Mouse (Mus musculus): Measurements from ENCODE around the gene Mrps18c. TPM values are rescaled to one million over a fixed set of nuclear protein-coding genes. Genes with fewer than 3 reads are reported as not detected.

The Mrps18c gene
- polyA plus RNA-seq, 1 experiment from 2014 or later = 217 TPM

- 73% methylated on average over 7 of the region's 7 CpGs for WGBS
- no peaks in the 10 kb centered on the region for H3K4me1 ChIP-seq (replicated peaks; ENCODE audit: insufficient read depth, low read length)
- H3K4me2 ChIP-seq (ENCODE audit: low read length) = no peak overlapping the region
- ATAC-seq (replicated peaks; ENCODE audit: low FRiP score, low read depth) (no peak), DNase-seq (ENCODE audit: low spot score) (no peak)
- no peak overlapping the region for H3K9ac ChIP-seq (ENCODE audit: low read depth, low read length)
- TF ChIP-seq CTCF (IDR thresholded peaks at IDR 0.05; ENCODE audit: low read depth) = no peak
- no peaks in the 10 kb centered on the region for H3K27me3 ChIP-seq (ENCODE audit: insufficient read depth, low read length)
- no peak overlapping the region for H3K4me3 ChIP-seq (replicated peaks; ENCODE audit: low read depth, low read length)
- no peaks in the 10 kb centered on the region for H3K36me3 ChIP-seq (ENCODE audit: insufficient read depth, low read length)
- H3K27ac ChIP-seq = no peak overlapping the region
- H3K9me3 ChIP-seq (replicated peaks; ENCODE audit: low read length) = no peaks in the 10 kb centered on the region
Observed at GRCm38 (mm10) chr5:100822826-100823225, 24.4 kb downstream of the Mrps18c start.

DNA sequence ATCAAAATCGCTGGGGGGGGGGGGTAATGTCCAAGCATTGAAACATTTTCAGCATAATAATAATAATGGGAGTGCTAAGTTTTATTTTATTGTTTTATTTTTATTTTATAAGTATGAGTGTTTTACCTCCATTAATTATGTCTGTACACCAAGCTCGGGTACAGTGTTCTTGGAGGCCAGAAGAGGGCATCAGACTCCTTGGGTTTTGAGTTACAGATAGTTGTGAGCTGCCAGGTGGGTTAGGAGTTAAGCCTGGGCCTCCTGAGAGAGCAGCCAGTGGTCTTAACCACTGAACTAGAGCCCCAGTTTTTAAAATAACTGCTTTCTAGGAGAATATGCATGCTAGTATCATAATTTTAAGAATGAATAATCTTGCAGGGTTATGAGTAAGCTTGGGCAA, 27.5 kb downstream of the Mrps18c start:
- H3K27me3 ChIP-seq (ENCODE audit: insufficient read depth, low read length) = no peaks in the 10 kb centered on the region
- no peak overlapping the region for H3K27ac ChIP-seq
- 11% methylated on average over 2 of the region's 2 CpGs for WGBS
- no peak overlapping the region for H3K4me2 ChIP-seq (ENCODE audit: low read length)
- H3K4me1 ChIP-seq (replicated peaks; ENCODE audit: insufficient read depth, low read length) = no peaks in the 10 kb centered on the region
- no peaks in the 10 kb centered on the region for H3K36me3 ChIP-seq (ENCODE audit: insufficient read depth, low read length)
- no peak overlapping the region for H3K4me3 ChIP-seq (replicated peaks; ENCODE audit: low read depth, low read length)
- H3K9me3 ChIP-seq (replicated peaks; ENCODE audit: low read length) = no peaks in the 10 kb centered on the region
- DNase-seq (ENCODE audit: low spot score) (peak; percentile 69), ATAC-seq (replicated peaks; ENCODE audit: low FRiP score, low read depth) (no peak)
- H3K9ac ChIP-seq (ENCODE audit: low read depth, low read length) = no peak overlapping the region
- TF ChIP-seq CTCF (IDR thresholded peaks at IDR 0.05; ENCODE audit: low read depth) = peak; percentile 67

- Histone ChIP-seq H3K27ac (no peak overlapping the region), H3K4me1 (replicated peaks; ENCODE audit: insufficient read depth, low read length) (no peaks in the 10 kb centered on the region), H3K27me3 (ENCODE audit: insufficient read depth, low read length) (no peaks in the 10 kb centered on the region), H3K36me3 (ENCODE audit: insufficient read depth, low read length) (no peaks in the 10 kb centered on the region), H3K9me3 (replicated peaks; ENCODE audit: low read length) (no peaks in the 10 kb centered on the region), H3K4me2 (ENCODE audit: low read length) (no peak overlapping the region), H3K9ac (ENCODE audit: low read depth, low read length) (no peak overlapping the region), H3K4me3 (replicated peaks; ENCODE audit: low read depth, low read length) (no peak overlapping the region)
- no peak for TF ChIP-seq CTCF (IDR thresholded peaks at IDR 0.05; ENCODE audit: low read depth)
- WGBS = 50% methylated on average over 7 of the region's 7 CpGs
- DNase-seq (ENCODE audit: low spot score) (no peak), ATAC-seq (replicated peaks; ENCODE audit: low FRiP score, low read depth) (no peak)
Observed at GRCm38 (mm10) chr5:100826531-100826930, 28.1 kb downstream of the Mrps18c start.

GRCm38 (mm10) chr5:100828701-100829100, 30.3 kb downstream of the Mrps18c start:
- ATAC-seq (replicated peaks; ENCODE audit: low FRiP score, low read depth) (no peak), DNase-seq (ENCODE audit: low spot score) (no peak)

DNA sequence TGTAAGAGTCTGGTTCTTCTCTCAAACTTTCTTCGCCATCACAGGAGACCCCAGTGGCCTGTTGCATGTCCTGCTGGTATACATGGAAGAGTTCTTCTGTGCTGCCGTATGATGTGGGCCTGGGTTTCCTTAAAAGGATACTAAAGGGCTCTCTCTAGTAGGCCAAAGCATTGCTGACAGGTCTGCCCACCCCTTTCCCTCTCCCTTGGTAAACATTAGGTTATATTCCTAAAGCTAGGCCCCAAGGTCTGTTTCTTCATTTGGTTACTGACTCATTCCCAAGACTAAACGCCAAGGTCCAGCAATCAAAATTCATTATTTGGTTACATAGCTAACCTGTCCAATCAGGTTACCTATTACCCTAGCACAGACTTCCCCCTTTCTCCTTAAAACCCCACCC, 34.3 kb downstream of the Mrps18c start:
- H3K9ac ChIP-seq (ENCODE audit: low read depth, low read length) = no peak overlapping the region
- H3K27ac ChIP-seq = no peak overlapping the region
- H3K36me3 ChIP-seq (ENCODE audit: insufficient read depth, low read length) = no peaks in the 10 kb centered on the region
- no peaks in the 10 kb centered on the region for H3K9me3 ChIP-seq (replicated peaks; ENCODE audit: low read length)
- DNase-seq (ENCODE audit: low spot score) (no peak), ATAC-seq (replicated peaks; ENCODE audit: low FRiP score, low read depth) (no peak)
- no peaks in the 10 kb centered on the region for H3K4me1 ChIP-seq (replicated peaks; ENCODE audit: insufficient read depth, low read length)
- no peak overlapping the region for H3K4me2 ChIP-seq (ENCODE audit: low read length)
- no peak overlapping the region for H3K4me3 ChIP-seq (replicated peaks; ENCODE audit: low read depth, low read length)
- H3K27me3 ChIP-seq (ENCODE audit: insufficient read depth, low read length) = no peaks in the 10 kb centered on the region
- WGBS = 86% methylated on average over 3 of the region's 3 CpGs
- no peak for TF ChIP-seq CTCF (IDR thresholded peaks at IDR 0.05; ENCODE audit: low read depth)

More at GRCm38 (mm10) chr5:100828701-100829100, 30.3 kb downstream of the Mrps18c start:
- H3K9ac ChIP-seq (ENCODE audit: low read depth, low read length) = no peak overlapping the region
- no peak overlapping the region for H3K27ac ChIP-seq
- no peaks in the 10 kb centered on the region for H3K4me1 ChIP-seq (replicated peaks; ENCODE audit: insufficient read depth, low read length)
- H3K4me2 ChIP-seq (ENCODE audit: low read length) = no peak overlapping the region
- no peaks in the 10 kb centered on the region for H3K9me3 ChIP-seq (replicated peaks; ENCODE audit: low read length)
- no peak for TF ChIP-seq CTCF (IDR thresholded peaks at IDR 0.05; ENCODE audit: low read depth)
- H3K4me3 ChIP-seq (replicated peaks; ENCODE audit: low read depth, low read length) = no peak overlapping the region
- 69% methylated on average over 3 of the region's 3 CpGs for WGBS
- H3K27me3 ChIP-seq (ENCODE audit: insufficient read depth, low read length) = no peaks in the 10 kb centered on the region
- no peaks in the 10 kb centered on the region for H3K36me3 ChIP-seq (ENCODE audit: insufficient read depth, low read length)

DNA sequence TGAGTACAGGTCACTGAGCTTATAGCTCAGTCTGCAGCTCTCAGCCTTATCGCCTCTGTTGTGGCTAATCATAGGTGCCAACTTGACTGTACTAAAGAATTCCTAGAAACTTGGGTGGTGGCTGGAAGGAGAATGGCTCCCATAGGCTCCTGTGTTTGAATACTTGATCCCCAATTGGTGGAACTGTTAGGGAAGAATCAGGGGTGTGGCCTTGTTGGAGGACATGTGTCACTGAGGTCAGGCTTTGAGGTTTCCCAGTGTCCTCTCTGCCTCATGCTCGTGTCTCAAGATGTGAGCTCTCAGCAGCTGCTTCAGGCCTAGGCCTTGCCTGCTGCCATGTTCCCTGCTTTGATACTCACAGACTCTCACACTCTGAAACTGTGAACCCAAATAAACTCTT, 35.4 kb downstream of the Mrps18c start:
- Histone ChIP-seq H3K4me1 (replicated peaks; ENCODE audit: insufficient read depth, low read length) (no peaks in the 10 kb centered on the region), H3K27me3 (ENCODE audit: insufficient read depth, low read length) (no peaks in the 10 kb centered on the region), H3K36me3 (ENCODE audit: insufficient read depth, low read length) (no peaks in the 10 kb centered on the region), H3K9me3 (replicated peaks; ENCODE audit: low read length) (no peaks in the 10 kb centered on the region), H3K4me3 (replicated peaks; ENCODE audit: low read depth, low read length) (no peak overlapping the region), H3K9ac (ENCODE audit: low read depth, low read length) (no peak overlapping the region), H3K4me2 (ENCODE audit: low read length) (no peak overlapping the region), H3K27ac (no peak overlapping the region)
- no peak for TF ChIP-seq CTCF (IDR thresholded peaks at IDR 0.05; ENCODE audit: low read depth)
- no peak for DNase-seq (ENCODE audit: low spot score)
- no peak for ATAC-seq (replicated peaks; ENCODE audit: low FRiP score, low read depth)
- WGBS = 86% methylated on average over 2 of the region's 2 CpGs

DNA sequence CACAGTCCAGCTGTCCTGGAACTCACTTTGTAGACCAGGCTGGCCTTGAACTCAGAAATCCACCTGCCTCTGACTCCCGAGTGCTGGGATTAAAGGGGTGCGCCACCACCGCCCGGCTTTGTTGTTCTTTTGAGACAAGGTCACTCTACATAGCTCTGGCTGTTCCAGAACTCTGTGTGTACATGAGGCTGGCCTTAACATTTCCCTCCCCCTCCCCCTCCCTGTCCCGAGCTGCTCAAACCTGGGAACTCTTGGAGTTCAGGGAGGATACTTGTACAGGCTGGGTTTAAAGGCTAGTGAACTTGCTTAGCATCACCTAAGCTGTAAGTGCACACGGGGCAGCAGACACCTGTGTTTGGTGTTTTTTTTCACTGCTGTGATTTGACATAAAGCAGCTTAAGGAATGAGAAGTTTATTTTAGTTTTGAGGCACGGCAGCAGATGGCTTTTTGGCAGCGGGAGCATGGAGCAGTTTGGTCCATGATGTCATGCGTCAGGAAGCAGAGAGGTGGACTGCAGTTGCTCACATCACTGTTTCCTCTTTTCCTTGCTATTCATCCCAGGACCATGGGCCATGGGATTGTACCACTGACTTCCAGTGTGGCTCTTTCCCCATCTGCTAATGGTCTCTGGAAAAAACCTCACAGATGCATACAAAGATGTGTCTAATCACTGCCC, 37.6 kb downstream of the Mrps18c start:
- Histone ChIP-seq H3K4me1 (replicated peaks; ENCODE audit: insufficient read depth, low read length) (no peaks in the 10 kb centered on the region), H3K9me3 (replicated peaks; ENCODE audit: low read length) (no peaks in the 10 kb centered on the region), H3K27ac (no peak overlapping the region), H3K4me3 (replicated peaks; ENCODE audit: low read depth, low read length) (no peak overlapping the region), H3K27me3 (ENCODE audit: insufficient read depth, low read length) (no peaks in the 10 kb centered on the region), H3K9ac (ENCODE audit: low read depth, low read length) (no peak overlapping the region), H3K36me3 (ENCODE audit: insufficient read depth, low read length) (no peaks in the 10 kb centered on the region), H3K4me2 (ENCODE audit: low read length) (no peak overlapping the region)
- no peak for TF ChIP-seq CTCF (IDR thresholded peaks at IDR 0.05; ENCODE audit: low read depth)
- WGBS = 58% methylated on average over 9 of the region's 9 CpGs
- ATAC-seq (replicated peaks; ENCODE audit: low FRiP score, low read depth) (no peak), DNase-seq (ENCODE audit: low spot score) (no peak)
